Mouse (Mus musculus): Measurements from ENCODE around the gene Rxrg. TPM values are rescaled to one million over a fixed set of nuclear protein-coding genes. Genes with fewer than 3 reads are reported as not detected.

Gene Rxrg
- polyA plus RNA-seq, 1 experiment from 2014 or later, result 7.1 TPM

DNA sequence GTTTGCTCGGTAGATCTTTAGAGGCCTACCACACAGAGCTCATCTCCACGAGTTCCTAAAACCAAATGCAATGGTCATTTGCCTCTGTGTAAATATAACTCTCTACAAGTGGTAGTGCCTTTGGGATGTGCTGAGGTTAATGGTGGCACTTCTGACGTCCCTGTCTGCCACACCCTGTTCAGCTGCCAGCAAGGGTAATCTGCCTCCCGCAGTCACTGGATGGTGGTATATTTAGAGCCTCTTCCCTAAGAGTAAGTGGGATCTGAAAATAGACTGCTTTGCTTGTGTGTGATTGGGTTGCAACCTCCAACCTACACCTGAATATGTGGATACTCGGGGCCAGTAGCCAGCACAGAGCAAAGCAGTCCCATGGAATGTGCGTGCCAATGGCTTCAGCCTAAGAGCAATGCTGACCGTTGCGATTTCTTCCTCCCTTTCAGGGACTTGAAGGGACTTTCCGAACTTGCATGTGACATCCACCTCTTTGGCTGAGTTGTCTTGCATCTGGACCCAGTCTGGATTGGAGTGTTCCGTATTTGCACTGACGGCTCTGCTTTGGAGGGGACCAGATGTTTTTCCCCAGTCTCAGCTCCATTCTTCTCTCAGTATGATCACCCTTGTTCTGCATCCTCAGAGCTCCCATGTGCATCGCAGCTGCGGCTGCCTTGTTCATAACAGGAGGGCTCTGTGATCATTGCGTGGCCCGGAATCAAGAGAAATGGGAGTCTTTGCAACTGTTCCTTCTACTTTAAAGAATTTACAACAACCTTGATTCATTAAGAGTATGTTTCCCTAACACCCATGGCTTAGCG is 9.2 kb upstream of the Rxrg start:
- H3K9me3 ChIP-seq (ENCODE audit: control insufficient read depth, low read length), result no peaks in the 10 kb centered on the region
- H3K4me3 ChIP-seq (ENCODE audit: low read depth, low read length), result no peak overlapping the region
- H3K4me1 ChIP-seq (replicated peaks; ENCODE audit: control insufficient read depth, insufficient read depth, low read length), result no peaks in the 10 kb centered on the region
- H3K4me2 ChIP-seq (replicated peaks; ENCODE audit: low read depth, low read length), result no peak overlapping the region
- no peak for ATAC-seq (ENCODE audit: low FRiP score)
- no peak overlapping the region for H3K9ac ChIP-seq (ENCODE audit: low read depth, low read length)
- no peak for DNase-seq (ENCODE audit: low spot score)
- 91% methylated on average over 16 of the region's 16 CpGs for WGBS
- no peaks in the 10 kb centered on the region for H3K36me3 ChIP-seq (ENCODE audit: control insufficient read depth, insufficient read depth, low read length)
- H3K27ac ChIP-seq (ENCODE audit: low read depth, low read length), result no peak overlapping the region
- no peaks in the 10 kb centered on the region for H3K27me3 ChIP-seq (ENCODE audit: control insufficient read depth, insufficient read depth, low read length)

GRCm38 (mm10) chr1:167592175-167592574 is 6.0 kb upstream of the Rxrg start:
- H3K36me3 ChIP-seq (ENCODE audit: control insufficient read depth, insufficient read depth, low read length), result no peaks in the 10 kb centered on the region
- no peaks in the 10 kb centered on the region for H3K4me1 ChIP-seq (replicated peaks; ENCODE audit: control insufficient read depth, insufficient read depth, low read length)
- no peak for ATAC-seq (ENCODE audit: low FRiP score)
- no peak for DNase-seq (ENCODE audit: low spot score)
- H3K4me2 ChIP-seq (replicated peaks; ENCODE audit: low read depth, low read length), result no peak overlapping the region
- H3K27me3 ChIP-seq (ENCODE audit: control insufficient read depth, insufficient read depth, low read length), result no peaks in the 10 kb centered on the region
- WGBS, result 84% methylated on average over 8 of the region's 8 CpGs
- H3K4me3 ChIP-seq (ENCODE audit: low read depth, low read length), result no peak overlapping the region
- no peak overlapping the region for H3K27ac ChIP-seq (ENCODE audit: low read depth, low read length)
- H3K9ac ChIP-seq (ENCODE audit: low read depth, low read length), result no peak overlapping the region
- no peaks in the 10 kb centered on the region for H3K9me3 ChIP-seq (ENCODE audit: control insufficient read depth, low read length)

DNA sequence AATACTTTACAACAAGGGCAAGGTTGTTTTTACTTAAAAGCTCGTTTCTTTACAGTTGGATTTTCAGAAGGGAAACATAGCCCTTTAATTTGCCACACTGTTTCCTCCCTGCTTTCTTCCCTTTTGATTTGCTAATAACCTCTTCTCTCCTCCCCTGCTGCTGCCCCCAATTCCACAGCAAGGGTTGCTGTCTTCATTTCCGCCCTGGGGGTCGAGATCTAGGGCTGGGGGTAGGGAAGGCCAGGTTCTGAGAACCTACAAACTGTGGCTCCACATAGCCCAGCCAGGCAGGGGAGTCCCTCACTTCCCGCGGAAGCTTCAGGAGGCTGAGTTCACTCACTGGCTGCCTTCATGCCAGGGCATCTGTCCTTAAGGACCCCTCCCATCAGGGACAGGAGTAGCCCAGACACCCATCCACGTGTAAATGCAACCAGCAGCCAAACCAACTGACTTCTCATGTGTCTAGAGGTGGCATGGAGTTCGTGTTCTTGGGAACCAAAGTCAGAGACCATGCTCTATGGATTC is 1.1 kb downstream of the Rxrg start:
- H3K4me3 ChIP-seq (ENCODE audit: low read depth, low read length), result peak overlapping the region; percentile 35; the same call in 1 of the 2 replicates
- ATAC-seq (ENCODE audit: low FRiP score), result no peak
- 11% methylated on average over 7 of the region's 7 CpGs for WGBS
- H3K4me2 ChIP-seq (replicated peaks; ENCODE audit: low read depth, low read length), result peak overlapping the region; percentile 75
- DNase-seq (ENCODE audit: low spot score), result no peak
- H3K9ac ChIP-seq (ENCODE audit: low read depth, low read length), result no peak overlapping the region
- H3K27ac ChIP-seq (ENCODE audit: low read depth, low read length), result no peak overlapping the region
- H3K36me3 ChIP-seq (ENCODE audit: control insufficient read depth, insufficient read depth, low read length), result no peaks in the 10 kb centered on the region
- H3K27me3 ChIP-seq (ENCODE audit: control insufficient read depth, insufficient read depth, low read length), result peaks cover 2% of the 10 kb centered on the region; the same call in 1 of the 2 replicates
- peaks cover 4% of the 10 kb centered on the region for H3K4me1 ChIP-seq (replicated peaks; ENCODE audit: control insufficient read depth, insufficient read depth, low read length)
- H3K9me3 ChIP-seq (ENCODE audit: control insufficient read depth, low read length), result no peaks in the 10 kb centered on the region

DNA sequence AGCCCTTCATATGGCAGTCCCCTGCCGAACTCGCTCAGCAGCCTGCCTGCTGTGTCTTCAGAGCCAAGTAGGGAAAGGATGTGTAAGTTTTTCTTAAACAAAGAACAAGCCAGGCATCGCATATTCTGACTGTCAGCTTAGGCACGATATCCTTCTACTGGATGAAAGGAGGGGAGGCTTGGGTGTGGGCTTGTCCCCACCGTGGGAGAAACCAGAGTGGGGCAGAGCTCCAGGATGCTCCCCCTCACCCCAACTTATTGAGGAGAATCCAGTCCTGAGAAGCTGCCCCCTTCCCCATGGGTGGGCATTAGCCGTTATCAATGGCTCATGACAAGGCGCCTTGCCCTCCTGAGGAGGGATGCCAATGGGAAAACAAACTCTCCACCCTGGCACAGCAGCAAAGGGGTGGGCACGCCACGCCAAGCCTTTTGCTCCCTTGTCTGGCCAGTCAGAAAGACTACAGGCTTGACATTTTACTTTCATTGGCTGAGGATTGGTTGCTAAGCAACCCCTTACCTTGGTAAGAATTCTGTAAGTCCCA is 10.1 kb downstream of the Rxrg start:
- WGBS, result 28% methylated on average over 9 of the region's 9 CpGs
- no peaks in the 10 kb centered on the region for H3K27me3 ChIP-seq (ENCODE audit: control insufficient read depth, insufficient read depth, low read length)
- H3K9me3 ChIP-seq (ENCODE audit: control insufficient read depth, low read length), result no peaks in the 10 kb centered on the region
- H3K4me2 ChIP-seq (replicated peaks; ENCODE audit: low read depth, low read length), result no peak overlapping the region
- no peaks in the 10 kb centered on the region; the same call in 1 of the 2 replicates for H3K4me1 ChIP-seq (replicated peaks; ENCODE audit: control insufficient read depth, insufficient read depth, low read length)
- H3K36me3 ChIP-seq (ENCODE audit: control insufficient read depth, insufficient read depth, low read length), result no peaks in the 10 kb centered on the region
- H3K9ac ChIP-seq (ENCODE audit: low read depth, low read length), result no peak overlapping the region
- no peak overlapping the region for H3K27ac ChIP-seq (ENCODE audit: low read depth, low read length)
- peak; percentile 61 for ATAC-seq (ENCODE audit: low FRiP score)
- DNase-seq (ENCODE audit: low spot score), result no peak
- no peak overlapping the region for H3K4me3 ChIP-seq (ENCODE audit: low read depth, low read length)

GRCm38 (mm10) chr1:167617131-167617530 is 18.9 kb downstream of the Rxrg start:
- 86% methylated on average over 14 of the region's 14 CpGs for WGBS
- no peak overlapping the region for H3K9ac ChIP-seq (ENCODE audit: low read depth, low read length)
- H3K36me3 ChIP-seq (ENCODE audit: control insufficient read depth, insufficient read depth, low read length), result no peaks in the 10 kb centered on the region
- no peak overlapping the region for H3K4me3 ChIP-seq (ENCODE audit: low read depth, low read length)
- H3K27ac ChIP-seq (ENCODE audit: low read depth, low read length), result no peak overlapping the region
- H3K4me2 ChIP-seq (replicated peaks; ENCODE audit: low read depth, low read length), result no peak overlapping the region
- DNase-seq (ENCODE audit: low spot score) (no peak), ATAC-seq (ENCODE audit: low FRiP score) (no peak)
- no peaks in the 10 kb centered on the region for H3K9me3 ChIP-seq (ENCODE audit: control insufficient read depth, low read length)
- H3K4me1 ChIP-seq (replicated peaks; ENCODE audit: control insufficient read depth, insufficient read depth, low read length), result no peaks in the 10 kb centered on the region
- H3K27me3 ChIP-seq (ENCODE audit: control insufficient read depth, insufficient read depth, low read length), result no peaks in the 10 kb centered on the region

GRCm38 (mm10) chr1:167617995-167618489 is 19.9 kb downstream of the Rxrg start:
- H3K9me3 ChIP-seq (ENCODE audit: control insufficient read depth, low read length), result no peaks in the 10 kb centered on the region
- DNase-seq (ENCODE audit: low spot score), result no peak
- no peak for ATAC-seq (ENCODE audit: low FRiP score)

GRCm38 (mm10) chr1:167620206-167620795 is 22.1 kb downstream of the Rxrg start:
- Histone ChIP-seq H3K27me3 (ENCODE audit: control insufficient read depth, insufficient read depth, low read length) (no peaks in the 10 kb centered on the region), H3K4me3 (ENCODE audit: low read depth, low read length) (no peak overlapping the region), H3K4me1 (replicated peaks; ENCODE audit: control insufficient read depth, insufficient read depth, low read length) (no peaks in the 10 kb centered on the region), H3K27ac (ENCODE audit: low read depth, low read length) (no peak overlapping the region), H3K36me3 (ENCODE audit: control insufficient read depth, insufficient read depth, low read length) (no peaks in the 10 kb centered on the region), H3K9ac (ENCODE audit: low read depth, low read length) (no peak overlapping the region), H3K9me3 (ENCODE audit: control insufficient read depth, low read length) (no peaks in the 10 kb centered on the region), H3K4me2 (replicated peaks; ENCODE audit: low read depth, low read length) (no peak overlapping the region)
- 68% methylated on average over 15 of the region's 15 CpGs for WGBS
- ATAC-seq (ENCODE audit: low FRiP score) (no peak), DNase-seq (ENCODE audit: low spot score) (no peak)

More at GRCm38 (mm10) chr1:167617995-167618489, 19.9 kb downstream of the Rxrg start:
- H3K4me3 ChIP-seq (ENCODE audit: low read depth, low read length), result no peak overlapping the region
- no peaks in the 10 kb centered on the region for H3K36me3 ChIP-seq (ENCODE audit: control insufficient read depth, insufficient read depth, low read length)
- no peak overlapping the region for H3K27ac ChIP-seq (ENCODE audit: low read depth, low read length)
- H3K4me2 ChIP-seq (replicated peaks; ENCODE audit: low read depth, low read length), result no peak overlapping the region
- H3K9ac ChIP-seq (ENCODE audit: low read depth, low read length), result no peak overlapping the region
- WGBS, result 79% methylated on average over 18 of the region's 18 CpGs
- no peaks in the 10 kb centered on the region for H3K4me1 ChIP-seq (replicated peaks; ENCODE audit: control insufficient read depth, insufficient read depth, low read length)
- no peaks in the 10 kb centered on the region for H3K27me3 ChIP-seq (ENCODE audit: control insufficient read depth, insufficient read depth, low read length)

DNA sequence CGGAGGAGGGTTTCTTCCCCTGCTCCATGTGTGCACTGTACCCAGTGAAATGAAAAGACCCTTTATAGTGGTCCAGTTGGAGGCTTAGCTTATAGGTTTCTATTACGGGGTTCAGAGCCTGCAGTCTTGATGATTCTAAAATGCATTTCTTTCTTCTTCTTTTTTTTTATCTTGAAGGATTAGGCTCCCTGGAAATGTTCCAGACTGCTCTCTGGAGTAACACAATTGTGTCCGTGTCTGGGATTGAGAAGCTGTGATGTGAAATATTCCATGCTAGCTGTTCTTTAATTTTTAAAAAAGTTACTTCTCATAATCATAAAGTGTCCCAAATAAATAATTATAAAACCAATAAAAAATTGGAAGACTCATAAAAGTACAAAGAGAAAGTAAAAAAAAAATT is 26.9 kb downstream of the Rxrg start:
- Histone ChIP-seq H3K4me2 (replicated peaks; ENCODE audit: low read depth, low read length) (no peak overlapping the region), H3K27me3 (ENCODE audit: control insufficient read depth, insufficient read depth, low read length) (no peaks in the 10 kb centered on the region), H3K9me3 (ENCODE audit: control insufficient read depth, low read length) (no peaks in the 10 kb centered on the region), H3K36me3 (ENCODE audit: control insufficient read depth, insufficient read depth, low read length) (no peaks in the 10 kb centered on the region), H3K27ac (ENCODE audit: low read depth, low read length) (no peak overlapping the region), H3K4me3 (ENCODE audit: low read depth, low read length) (no peak overlapping the region), H3K4me1 (replicated peaks; ENCODE audit: control insufficient read depth, insufficient read depth, low read length) (no peaks in the 10 kb centered on the region), H3K9ac (ENCODE audit: low read depth, low read length) (no peak overlapping the region)
- DNase-seq (ENCODE audit: low spot score), result no peak
- 86% methylated on average over 3 of the region's 3 CpGs for WGBS
- ATAC-seq (ENCODE audit: low FRiP score), result no peak

Measured in hindbrain, embryonic 11.5 days (tissue).